Mouse (Mus musculus) lung, embryonic 14.5 days (tissue): ENCODE data around the gene Thrsp. TPM values are rescaled to one million over a fixed set of nuclear protein-coding genes. Genes with fewer than 3 reads are reported as not detected.
"Not testable (repeated sequence)": the region's sequence is repeated elsewhere in the genome, so short reads cannot be mapped to it uniquely, and the experiment has no call there.

Experiments used
- ATAC-seq: fragments of 200-750 bp; cut with Nextera tagmentation; 2 replicates; pipeline ENCODE4 v1.8.0; 2017; ENCODE audit warnings: mild to moderate bottlenecking, moderate TSS enrichment, moderate library complexity; ENCODE audit not compliant: insufficient read depth
- DNase-seq: peaks from one replicate; pipeline ENCODE4 v3.0.0-alpha.2; 2015
- H3K27ac ChIP-seq: fragments of 300-500 bp; sonication (generic); 2 replicates; pipeline ENCODE4 v1.5.1; 2014; ENCODE audit warnings: low read depth, mild to moderate bottlenecking, moderate library complexity
- H3K27me3 ChIP-seq: fragments of 300-500 bp; sonication (generic); 2 replicates; pipeline ENCODE4 v1.6.1; 2014; ENCODE audit warnings: low read length, control low read depth; ENCODE audit not compliant: insufficient read depth
- H3K36me3 ChIP-seq: fragments of 300-500 bp; sonication (generic); 2 replicates; pipeline ENCODE4 v1.6.1; 2014; ENCODE audit warnings: control low read depth; ENCODE audit not compliant: insufficient read depth
- H3K4me1 ChIP-seq: fragments of 300-500 bp; sonication (generic); 2 replicates; pipeline ENCODE4 v1.6.1; 2014; ENCODE audit warnings: antibody characterized with exemption, control low read depth; ENCODE audit not compliant: insufficient read depth
- H3K4me2 ChIP-seq: fragments of 300-500 bp; sonication (generic); 2 replicates; pipeline ENCODE4 v1.6.1; 2014; ENCODE audit warnings: mild to moderate bottlenecking
- H3K4me3 ChIP-seq: fragments of 300-500 bp; sonication (generic); 2 replicates; pipeline ENCODE4 v1.5.1; 2014; ENCODE audit warnings: low read depth, low read length
- H3K9ac ChIP-seq: fragments of 300-500 bp; sonication (generic); 2 replicates; pipeline ENCODE4 v1.6.1; 2014
- H3K9me3 ChIP-seq: fragments of 300-500 bp; sonication (generic); 2 replicates; pipeline ENCODE4 v1.6.1; 2016; ENCODE audit warnings: low read depth, low read length, control low read depth
- CTCF ChIP-seq: IDR thresholded peaks from 2 replicates; pipeline ENCODE4 v1.5.1; 2016; ENCODE audit warnings: antibody characterized with exemption, low read depth
- WGBS: fragments of 180-500 bp; shearing (Covaris S2); extraction: QIAGEN DNeasy Blood & Tissue Kit; methylation state at CpG from one replicate; pipeline ENCODE4 v1.1.7; 2014; 5-methylcytosine and 5-hydroxymethylcytosine counted together
- polyA plus RNA-seq: library from polyadenylated mRNA; unstranded; fragments of >200 nt; fragmentation: Nextera tagmentation; extraction: Ambion mirVana; gene quantifications from 2 replicates; pipeline ENCODE4 v1.2.1, GENCODE M21; 2014

The Thrsp gene
- polyA plus RNA-seq, 1 experiment from 2014 or later: 0.61 TPM

- peak overlapping the region; percentile 81 for H3K27ac ChIP-seq
- H3K9me3 ChIP-seq: 0 out of 2 replicates have a peak, but pooled peaks cover 4% of the 10 kb centered on the region
- no peak overlapping the region for H3K4me3 ChIP-seq
- TF ChIP-seq CTCF: no peak
- no peaks in the 10 kb centered on the region for H3K27me3 ChIP-seq
- ATAC-seq (peak; percentile 48), DNase-seq (peak; percentile 39)
- H3K9ac ChIP-seq: no peak overlapping the region
- no peaks in the 10 kb centered on the region for H3K36me3 ChIP-seq
- WGBS: 55% methylated on average over 6 of the region's 6 CpGs
- H3K4me1 ChIP-seq: 0 out of 2 replicates have a peak, but pooled peaks cover 9% of the 10 kb centered on the region
- H3K4me2 ChIP-seq: no peak overlapping the region
Observed at GRCm38 (mm10) chr7:97447050-97447531, 29.6 kb upstream of the Thrsp start.

GRCm38 (mm10) chr7:97446171-97446925 lies 28.8 kb upstream of the Thrsp start:
- DNase-seq (peak; percentile 90), ATAC-seq (peak; percentile 83)
- H3K9ac ChIP-seq: 0 out of 2 replicates have a peak overlapping the region, but pooled peaks have one; percentile 9
- no peaks in the 10 kb centered on the region for H3K36me3 ChIP-seq
- WGBS: 17% methylated on average over 6 of the region's 6 CpGs
- H3K27ac ChIP-seq: peak overlapping the region; percentile 81
- no peak for TF ChIP-seq CTCF
- H3K4me3 ChIP-seq: no peak overlapping the region
- H3K27me3 ChIP-seq: no peaks in the 10 kb centered on the region
- H3K4me1 ChIP-seq: 0 out of 2 replicates have a peak, but pooled peaks cover 9% of the 10 kb centered on the region
- 0 out of 2 replicates have a peak, but pooled peaks cover 4% of the 10 kb centered on the region for H3K9me3 ChIP-seq
- no peak overlapping the region for H3K4me2 ChIP-seq

GRCm38 (mm10) chr7:97438986-97439385 lies 21.5 kb upstream of the Thrsp start:
- Histone ChIP-seq H3K27ac (no peak overlapping the region), H3K9me3 (no peaks in the 10 kb centered on the region), H3K4me2 (no peak overlapping the region), H3K9ac (no peak overlapping the region), H3K4me1 (no peaks in the 10 kb centered on the region), H3K36me3 (no peaks in the 10 kb centered on the region), H3K4me3 (no peak overlapping the region), H3K27me3 (no peaks in the 10 kb centered on the region)
- no peak for TF ChIP-seq CTCF
- ATAC-seq: no peak
- no peak for DNase-seq

GRCm38 (mm10) chr7:97434517-97434916 lies 17.0 kb upstream of the Thrsp start:
- H3K9ac ChIP-seq: no peak overlapping the region
- H3K9me3 ChIP-seq: no peaks in the 10 kb centered on the region
- H3K4me1 ChIP-seq: peaks cover 6% of the 10 kb centered on the region; the same call in 1 of the 2 replicates
- ATAC-seq (no peak), DNase-seq (no peak)
- H3K36me3 ChIP-seq: no peaks in the 10 kb centered on the region
- H3K27ac ChIP-seq: no peak overlapping the region
- no peaks in the 10 kb centered on the region for H3K27me3 ChIP-seq
- no peak overlapping the region for H3K4me2 ChIP-seq
- 79% methylated on average over 10 of the region's 10 CpGs for WGBS
- no peak overlapping the region for H3K4me3 ChIP-seq
- TF ChIP-seq CTCF: no peak

GRCm38 (mm10) chr7:97433517-97433916 lies 16.0 kb upstream of the Thrsp start:
- H3K4me3 ChIP-seq, H3K9ac ChIP-seq, H3K9me3 ChIP-seq, H3K36me3 ChIP-seq, H3K4me2 ChIP-seq, DNase-seq, H3K4me1 ChIP-seq, ATAC-seq, H3K27ac ChIP-seq, H3K27me3 ChIP-seq: not testable (repeated sequence)
- 31% methylated on average over 3 of the region's 3 CpGs for WGBS

- Histone ChIP-seq H3K4me1 (peaks cover 8% of the 10 kb centered on the region; the same call in 1 of the 2 replicates), H3K27me3 (no peaks in the 10 kb centered on the region), H3K9ac (no peak overlapping the region), H3K36me3 (no peaks in the 10 kb centered on the region), H3K27ac (no peak overlapping the region), H3K4me2 (no peak overlapping the region), H3K9me3 (no peaks in the 10 kb centered on the region), H3K4me3 (no peak overlapping the region)
- 2% methylated on average over 5 of the region's 5 CpGs for WGBS
- ATAC-seq (peak; percentile 64; the same call in 1 of the 2 replicates), DNase-seq (peak; percentile 85)
- TF ChIP-seq CTCF: no peak
Observed at GRCm38 (mm10) chr7:97429705-97430104, 12.2 kb upstream of the Thrsp start.

GRCm38 (mm10) chr7:97427778-97428420 lies 10.4 kb upstream of the Thrsp start:
- 71% methylated on average over 5 of the region's 5 CpGs for WGBS
- Histone ChIP-seq H3K4me2 (no peak overlapping the region), H3K27me3 (no peaks in the 10 kb centered on the region), H3K9ac (no peak overlapping the region), H3K27ac (no peak overlapping the region), H3K36me3 (no peaks in the 10 kb centered on the region), H3K4me3 (no peak overlapping the region), H3K9me3 (no peaks in the 10 kb centered on the region), H3K4me1 (peaks cover 8% of the 10 kb centered on the region; the same call in 1 of the 2 replicates)
- no peak for DNase-seq
- no peak for TF ChIP-seq CTCF
- no peak for ATAC-seq
